ENCODE assay signal across 20 mouse cellular contexts in genomic region chr13:89797721-89798120, GRCm38 (mm10). TPM values are rescaled to one million over a fixed set of nuclear protein-coding genes. Genes with fewer than 3 reads are reported as not detected.
A peak's percentile ranks its signal among the peaks of the same experiment; 100 is the strongest.
DNase-seq lines count a peak whose midpoint lies in the region; ATAC-seq lines count a peak whose summit lies in the region.
"Had no signal": no experiment of that assay in that cellular context is flagged by ENCODE, and none has a peak within 500 bp of the region (broad histone marks: within the 10 kb centered on the region; RNA-seq: fewer than 3 reads in every experiment).

No protein-coding gene starts in this region.

- no peaks in the 10 kb centered on the region for H3K36me3 ChIP-seq in midbrain, embryonic 15.5 days (replicated peaks)
- no peaks in the 10 kb centered on the region for H3K36me3 ChIP-seq in limb, embryonic 10.5 days
- H3K36me3 ChIP-seq: lung, embryonic 15.5 days had no signal

- no peaks in the 10 kb centered on the region for H3K27me3 ChIP-seq in midbrain, embryonic 15.5 days (replicated peaks)
- no peaks in the 10 kb centered on the region for H3K27me3 ChIP-seq in limb, embryonic 10.5 days (ENCODE audit: low read depth, poor library complexity, severe bottlenecking)
- H3K27me3 ChIP-seq: lung, embryonic 15.5 days had no signal

- H3K4me1 ChIP-seq in midbrain, embryonic 15.5 days: 0 out of 2 replicates have a peak, but pooled peaks cover 2% of the 10 kb centered on the region
- H3K4me1 ChIP-seq in limb, embryonic 10.5 days: peaks cover 9% of the 10 kb centered on the region
- H3K4me1 ChIP-seq: lung, embryonic 15.5 days had no signal

- no peaks in the 10 kb centered on the region for H3K9me3 ChIP-seq in midbrain, embryonic 15.5 days
- no peaks in the 10 kb centered on the region for H3K9me3 ChIP-seq in limb, embryonic 10.5 days (replicated peaks)
- H3K9me3 ChIP-seq: lung, embryonic 15.5 days had no signal

- no peak overlapping the region for H3K27ac ChIP-seq in midbrain, embryonic 15.5 days
- no peak overlapping the region for H3K27ac ChIP-seq in limb, embryonic 10.5 days
- H3K27ac ChIP-seq: gastrocnemius, adult 2 months; lung, embryonic 15.5 days had no signal

- H3K9ac ChIP-seq in midbrain, embryonic 15.5 days: no peak overlapping the region
- H3K9ac ChIP-seq: lung, embryonic 15.5 days had no signal

- ATAC-seq in midbrain, embryonic 15.5 days (replicated peaks): peak; percentile 98
- ATAC-seq: intestine, embryonic 16.5 days had no signal

- 16% methylated on average over 3 of the region's 3 CpGs for WGBS in midbrain, embryonic 15.5 days
- 26% methylated on average over 3 of the region's 3 CpGs for WGBS in limb, embryonic 10.5 days

- peak; percentile 32 for DNase-seq in MN1 (ENCODE audit: low spot score)
- DNase-seq in brain, embryonic 18.5 days (ENCODE audit: low read depth, low spot score): peak; percentile 8
- DNase-seq in forelimb bud, embryonic 11.5 days (ENCODE audit: low read depth, low spot score): peak; percentile 46
- DNase-seq in limb, embryonic 10.5 days (ENCODE audit: low spot score): no peak
- no peak for DNase-seq in layer of hippocampus, postnatal 25 days (ENCODE audit: extremely low spot score in 1 of 2, low spot score in 1 of 2)
- DNase-seq in urinary bladder, postnatal 25 days (ENCODE audit: low spot score): no peak
- no peak for DNase-seq in layer of hippocampus, postnatal 10 days (ENCODE audit: low spot score in 2 of 2)
- DNase-seq: adrenal gland, postnatal 25 days; cerebellum, adult 11 months; gastrocnemius, adult 2 months; heart, postnatal 14 days; kidney, postnatal 4 days; liver; right cerebral cortex, postnatal 14 days; thymus, adult 2 months had no signal

- no peak overlapping the region for H3K4me3 ChIP-seq in midbrain, embryonic 15.5 days
- no peak overlapping the region for H3K4me3 ChIP-seq in limb, embryonic 10.5 days
- H3K4me3 ChIP-seq: erythroblast, embryonic 14.5 days; gastrocnemius, adult 2 months; lung, embryonic 15.5 days had no signal

- no peak overlapping the region for H3K4me2 ChIP-seq in midbrain, embryonic 15.5 days
- H3K4me2 ChIP-seq: lung, embryonic 15.5 days had no signal

RNA-seq across cellular contexts. Expression of gene Vcan, which starts 55.4 kb away (rescaled TPM):
- polyA plus RNA-seq in midbrain, embryonic 15.5 days (2015; fragmentation: Nextera tagmentation; extraction: Ambion mirVana): 30.5 and 33.3 TPM in 2 replicates
- 44.9 and 74.8 TPM in 2 replicates for polyA plus RNA-seq in limb, embryonic 10.5 days (2016; fragmentation: Nextera tagmentation; extraction: Ambion mirVana)
- 10 to 100 TPM; 17.5 to 17.7 TPM for total RNA-seq in layer of hippocampus, postnatal 25 days (2021)
- total RNA-seq in layer of hippocampus, postnatal 10 days (2021): 10 to 100 TPM; 37.3 to 38.7 TPM
- total RNA-seq: MEL had no signal
- polyA plus RNA-seq: erythroblast, embryonic 14.5 days had no signal

Comparison
In these comparisons a context has a peak if more than half of its experiments do, and no peak if none do; other contexts are left out.
1. DNase-seq: peak in MN1 (single experiment), brain, embryonic 18.5 days (single experiment) and forelimb bud, embryonic 11.5 days (single experiment); none in limb, embryonic 10.5 days (single experiment), layer of hippocampus, postnatal 25 days (0 of 2), urinary bladder, postnatal 25 days (single experiment) and layer of hippocampus, postnatal 10 days (0 of 2).